Mouse (Mus musculus) embryonic fibroblast, embryonic 13.5 days (primary cell): ENCODE measurements around the gene Adgrg6. TPM values are rescaled to one million over a fixed set of nuclear protein-coding genes. Genes with fewer than 3 reads are reported as not detected.

Experiments
- H3K27ac ChIP-seq: 2 replicates; pipeline ENCODE4 v1.5.1; 2012; ENCODE audit warnings: low read length, control low read depth, inconsistent platforms; ENCODE audit not compliant: insufficient read depth
- H3K4me1 ChIP-seq: 2 replicates; pipeline ENCODE4 v1.6.1; 2011; ENCODE audit warnings: low read length; ENCODE audit not compliant: control insufficient read depth, insufficient read depth
- H3K4me3 ChIP-seq: 2 replicates; pipeline ENCODE4 v1.5.1; 2011; ENCODE audit warnings: mild to moderate bottlenecking, control low read depth, low read length; ENCODE audit not compliant: insufficient read depth
- CTCF ChIP-seq: IDR thresholded peaks from 2 replicates; pipeline ENCODE4 v1.5.1; 2011; ENCODE audit warnings: mild to moderate bottlenecking, control low read depth, low read length, moderate library complexity, borderline replicate concordance; ENCODE audit not compliant: insufficient read depth
- POLR2A ChIP-seq: IDR thresholded peaks from 2 replicates; pipeline ENCODE4 v1.6.1; 2011; ENCODE audit warnings: low read depth, mild to moderate bottlenecking, control low read depth, low read length, moderate library complexity
- polyA plus RNA-seq: library from polyadenylated mRNA; stranded (reverse); fragments of >200 nt; gene quantifications from 2 replicates; pipeline ENCODE4 v1.2.4, GENCODE M21; 2011; ENCODE audit warnings: low read depth; ENCODE audit not compliant: missing spikeins, insufficient read length

The Adgrg6 gene
- polyA plus RNA-seq, 1 experiment = 38.6 TPM

DNA sequence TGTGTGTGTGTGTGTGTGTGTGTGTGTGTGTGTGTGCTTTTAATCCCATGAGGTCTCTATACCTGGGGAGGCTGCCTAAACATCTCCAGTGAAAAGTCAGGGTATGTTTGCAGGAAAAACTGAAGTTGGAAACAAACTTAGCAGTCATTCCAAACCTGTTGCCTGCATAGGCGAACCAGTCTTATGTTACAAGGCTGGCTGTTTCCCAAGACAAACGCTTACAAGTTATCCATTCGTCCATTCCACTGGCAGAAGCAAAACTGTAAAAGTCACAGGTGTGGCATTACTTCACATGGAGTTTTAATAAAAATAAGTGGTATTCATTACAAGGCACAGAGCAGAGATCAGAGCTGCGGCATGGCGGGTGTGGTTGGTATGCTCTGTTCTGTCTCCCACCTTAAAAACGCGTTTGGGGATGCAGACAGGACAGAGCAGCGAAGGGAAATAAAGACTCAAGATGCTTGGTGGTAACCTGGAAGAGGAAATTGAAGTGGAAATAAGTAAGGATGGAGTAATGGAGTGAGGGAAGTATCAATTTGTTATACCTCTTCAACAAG, 1.9 kb downstream of the Adgrg6 start:
- TF ChIP-seq CTCF = no peak
- no peak for TF ChIP-seq POLR2A

DNA sequence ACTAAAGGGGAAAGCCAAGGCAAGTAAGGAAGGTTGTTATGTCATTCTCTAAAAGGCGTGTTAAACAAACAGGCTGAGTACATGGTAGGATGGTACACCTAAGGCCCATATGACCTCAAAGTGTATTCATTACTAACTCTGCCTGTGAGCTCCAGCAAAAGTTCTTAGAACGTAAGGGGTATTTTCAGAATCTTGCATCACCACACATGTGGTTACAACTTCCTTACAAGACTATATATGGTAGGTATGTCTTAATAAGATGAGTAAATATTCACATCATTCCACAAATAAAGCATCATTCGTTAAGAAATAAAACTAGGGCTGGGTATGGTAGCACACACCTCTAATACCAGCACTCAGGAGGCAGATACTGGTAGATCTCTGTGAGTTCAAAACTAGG, 8.4 kb downstream of the Adgrg6 start:
- no peak overlapping the region for H3K27ac ChIP-seq
- TF ChIP-seq CTCF (no peak), POLR2A (no peak)
- no peaks in the 10 kb centered on the region for H3K4me1 ChIP-seq
- no peak overlapping the region for H3K4me3 ChIP-seq

More for the DNA sequence above, 1.9 kb downstream of the Adgrg6 start:
- Histone ChIP-seq H3K4me3 (peak overlapping the region; percentile 67), H3K27ac (no peak overlapping the region; the same call in 1 of the 2 replicates), H3K4me1 (no peaks in the 10 kb centered on the region)

DNA sequence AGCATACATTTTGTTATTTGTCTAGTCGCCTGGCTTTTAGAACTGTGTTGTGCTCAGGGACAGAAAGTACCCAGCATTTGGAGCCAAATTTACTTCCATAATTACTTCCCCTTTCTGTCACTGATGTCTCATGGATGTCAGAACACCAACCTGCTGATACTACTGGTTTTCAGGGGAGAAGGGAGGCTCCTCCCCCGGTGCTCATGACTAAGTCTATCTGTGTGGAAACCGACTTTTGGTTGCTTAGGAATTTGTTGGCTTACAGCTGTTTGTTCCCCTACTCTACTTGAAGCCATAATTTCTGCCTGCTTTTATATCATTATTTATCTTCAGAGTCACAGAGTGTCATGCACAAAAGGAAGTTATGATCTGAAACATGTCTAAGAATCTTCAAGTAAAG, 14.4 kb downstream of the Adgrg6 start:
- no peak overlapping the region for H3K27ac ChIP-seq
- peaks cover 11% of the 10 kb centered on the region for H3K4me1 ChIP-seq
- no peak for TF ChIP-seq POLR2A
- TF ChIP-seq CTCF = no peak
- H3K4me3 ChIP-seq = no peak overlapping the region

DNA sequence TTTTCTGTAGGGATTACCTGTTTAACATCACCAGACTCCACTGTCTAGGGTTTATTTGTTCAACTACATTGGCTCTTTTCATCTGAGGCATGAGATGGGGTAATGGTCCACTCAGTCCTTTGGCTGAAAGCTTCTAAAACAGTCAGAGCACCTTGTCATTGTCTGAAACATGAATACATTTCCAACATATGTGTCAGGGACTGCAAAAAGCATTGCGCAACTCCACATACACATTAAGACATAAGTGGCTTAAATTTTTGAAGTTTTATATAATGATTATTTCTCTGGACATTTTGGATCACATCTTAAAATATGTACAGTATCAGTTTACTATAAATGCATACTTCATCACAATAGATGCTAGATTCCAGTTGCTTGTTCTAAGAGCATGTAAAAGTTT, 14.8 kb downstream of the Adgrg6 start:
- peaks cover 11% of the 10 kb centered on the region for H3K4me1 ChIP-seq
- H3K27ac ChIP-seq = no peak overlapping the region
- TF ChIP-seq CTCF (no peak), POLR2A (no peak)
- H3K4me3 ChIP-seq = no peak overlapping the region

DNA sequence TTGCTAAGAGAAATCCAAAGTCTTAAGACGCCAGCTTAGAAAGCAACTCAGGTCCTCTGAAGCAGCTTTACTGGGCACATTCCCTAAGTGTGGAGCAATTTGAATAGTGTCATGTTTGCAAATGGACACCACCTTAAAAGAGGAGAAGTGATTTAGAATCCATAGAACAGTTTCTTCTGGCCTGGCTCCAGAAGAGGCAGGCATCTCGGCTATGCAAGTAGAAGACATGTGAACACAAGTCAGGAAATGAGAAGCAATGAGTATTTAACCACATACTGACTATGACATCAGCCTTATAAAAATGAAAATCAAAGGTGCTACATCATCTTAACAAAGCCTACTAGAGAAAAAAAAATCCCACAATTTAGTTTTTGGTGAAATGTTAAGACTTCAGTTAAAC, 17.7 kb downstream of the Adgrg6 start:
- Histone ChIP-seq H3K27ac (peak overlapping the region; percentile 73), H3K4me3 (no peak overlapping the region), H3K4me1 (peaks cover 11% of the 10 kb centered on the region)
- TF ChIP-seq CTCF = no peak
- TF ChIP-seq POLR2A = no peak

DNA sequence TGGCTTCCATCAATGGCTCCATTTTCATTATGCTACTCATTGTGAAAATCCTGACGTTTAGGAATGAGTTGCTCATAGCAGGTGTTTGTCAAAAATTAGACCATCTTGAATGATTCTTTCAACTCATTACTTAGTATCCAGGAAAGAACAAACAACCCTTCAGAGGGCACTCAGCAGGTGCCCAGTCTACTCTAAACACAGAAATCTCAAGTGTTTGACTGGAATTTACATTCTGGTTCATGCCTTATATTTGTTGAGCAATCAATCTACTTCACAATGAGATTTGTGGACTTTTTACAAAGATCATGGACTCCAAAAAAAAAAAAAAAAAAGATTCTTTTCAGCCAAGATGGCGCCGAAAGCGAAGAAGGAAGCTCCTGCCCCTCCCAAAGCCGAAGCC, 22.7 kb downstream of the Adgrg6 start:
- peaks cover 9% of the 10 kb centered on the region for H3K4me1 ChIP-seq
- no peak overlapping the region for H3K27ac ChIP-seq
- TF ChIP-seq POLR2A = no peak
- TF ChIP-seq CTCF = no peak
- H3K4me3 ChIP-seq = no peak overlapping the region

DNA sequence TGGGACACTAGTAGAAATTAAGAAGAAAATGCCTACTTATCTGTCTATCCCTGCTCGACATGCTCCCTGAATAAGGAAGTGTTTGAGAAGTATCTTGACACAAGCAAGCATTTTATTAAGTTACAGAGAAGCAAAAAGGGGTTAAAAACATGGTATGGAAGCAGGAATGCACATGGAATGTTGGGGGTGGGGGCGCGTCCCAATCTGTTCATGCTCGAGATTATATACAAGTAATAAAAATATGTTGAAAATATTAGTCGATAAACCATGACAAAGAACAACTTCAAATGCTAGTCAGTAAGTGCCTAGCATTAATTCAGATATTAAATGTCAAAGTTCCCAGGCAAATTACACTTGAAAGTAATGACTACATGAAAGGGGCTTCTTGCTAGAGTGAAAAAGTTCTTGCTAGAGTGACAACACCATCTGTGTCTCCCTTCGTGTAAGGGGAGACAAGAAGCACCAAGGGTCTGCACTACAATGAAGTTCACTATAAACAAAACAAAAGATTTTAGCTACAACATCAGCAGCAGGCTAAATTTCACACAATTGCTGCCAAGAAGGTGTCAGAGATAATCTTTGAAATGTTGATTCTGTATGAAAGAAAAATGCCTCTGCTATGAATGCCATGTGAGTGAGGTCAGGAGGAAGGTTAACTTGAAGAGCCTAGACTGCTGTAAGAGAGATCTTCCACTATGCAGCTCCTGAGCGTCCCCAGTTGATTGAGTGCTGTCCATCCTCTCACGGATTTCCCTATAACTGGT, 24.4 kb downstream of the Adgrg6 start:
- TF ChIP-seq CTCF = no peak
- no peak for TF ChIP-seq POLR2A
- no peak overlapping the region for H3K4me3 ChIP-seq
- no peak overlapping the region for H3K27ac ChIP-seq
- peaks cover 2% of the 10 kb centered on the region; the same call in 1 of the 2 replicates for H3K4me1 ChIP-seq

DNA sequence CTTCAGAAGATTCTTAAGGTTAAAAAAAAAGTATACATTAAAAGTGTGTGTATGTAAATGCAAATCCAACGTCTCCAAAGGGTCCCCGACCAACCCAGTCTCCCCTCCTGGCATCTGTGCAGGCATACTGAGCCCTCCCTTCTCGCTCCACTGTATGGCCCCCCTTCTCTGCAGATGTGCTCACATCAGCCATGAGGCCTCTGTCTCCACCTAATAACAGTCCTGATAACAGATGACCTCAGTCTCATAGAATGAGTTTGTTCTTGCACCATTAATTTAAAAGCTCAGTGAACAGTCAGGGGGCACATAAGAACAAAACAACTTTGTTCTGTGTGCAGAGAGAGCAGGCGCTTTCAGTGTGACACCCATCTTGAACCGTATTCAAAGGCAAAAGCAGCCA, 27.6 kb downstream of the Adgrg6 start:
- H3K27ac ChIP-seq = no peak overlapping the region
- TF ChIP-seq POLR2A (no peak), CTCF (no peak)
- H3K4me1 ChIP-seq = peaks cover 2% of the 10 kb centered on the region; the same call in 1 of the 2 replicates
- no peak overlapping the region for H3K4me3 ChIP-seq

DNA sequence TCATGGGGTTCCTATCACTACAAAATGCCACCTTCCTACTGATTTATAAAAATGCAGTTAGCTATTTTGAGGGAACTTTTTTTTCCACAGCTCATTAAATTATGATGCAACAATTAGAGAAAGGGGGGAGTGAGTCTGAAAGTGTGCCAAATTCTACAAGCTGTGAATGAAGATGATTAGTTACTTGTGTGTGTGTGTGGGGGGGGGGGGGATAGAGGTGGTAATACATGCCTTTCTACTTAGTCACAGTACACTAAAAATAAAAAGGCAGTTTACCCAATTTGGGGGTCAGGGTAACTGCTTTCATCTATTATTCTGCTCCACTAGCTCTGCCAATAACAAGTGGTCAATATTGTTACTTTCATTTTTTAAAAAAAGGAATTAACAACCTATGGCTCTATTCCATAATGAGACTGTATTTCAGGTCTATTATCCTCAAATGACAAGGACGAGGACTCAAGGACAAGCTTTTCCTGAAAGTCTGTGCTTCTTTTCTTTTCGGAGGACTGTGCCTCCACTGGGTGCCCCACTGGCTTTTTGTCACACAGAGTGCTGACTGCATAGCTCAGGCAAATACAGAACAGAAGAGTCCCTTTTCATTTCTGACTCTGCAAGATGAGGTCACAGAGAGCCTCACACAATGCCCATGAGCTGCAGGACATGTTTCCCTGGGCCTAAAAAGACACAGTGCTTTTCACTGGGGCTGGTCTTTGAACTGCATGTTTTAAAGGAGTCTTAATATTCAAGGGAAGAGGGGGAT, 33.4 kb downstream of the Adgrg6 start:
- no peak overlapping the region for H3K4me3 ChIP-seq
- H3K27ac ChIP-seq = no peak overlapping the region
- H3K4me1 ChIP-seq = peaks cover 6% of the 10 kb centered on the region; the same call in 1 of the 2 replicates
- TF ChIP-seq CTCF (no peak), POLR2A (no peak)
